Mouse (Mus musculus) activated CD4-positive, CD25-positive, alpha-beta regulatory T cell, adult 4 months (primary cell): Measurements from ENCODE around the gene N4bp2l2. TPM values are rescaled to one million over a fixed set of nuclear protein-coding genes. Genes with fewer than 3 reads are reported as not detected.

Experiments
- ATAC-seq: one replicate; pipeline ENCODE4 v1.8.0; 2017
- polyA plus RNA-seq, 2 experiments: library from polyadenylated mRNA; unstranded; fragments of 100-300 nt; shearing (Covaris generic); gene quantifications; one replicate each; pipeline ENCODE4 v1.2.1; 2017

Gene N4bp2l2
- polyA plus RNA-seq, 2 experiments from 2014 or later = 51.6 to 75.1 TPM

GRCm38 (mm10) chr5:150595366-150596016 is 70.5 kb downstream of the N4bp2l2 start:
- ATAC-seq = peak; percentile 8

- ATAC-seq = peak; percentile 1
Measured at GRCm38 (mm10) chr5:150594649-150595339, 71.2 kb downstream of the N4bp2l2 start.

- ATAC-seq = peak; percentile 40
Measured at GRCm38 (mm10) chr5:150593756-150594648, 72.0 kb downstream of the N4bp2l2 start.

- ATAC-seq = peak; percentile 43
Measured at GRCm38 (mm10) chr5:150592904-150593755, 72.9 kb downstream of the N4bp2l2 start.

GRCm38 (mm10) chr5:150592186-150592903 is 73.6 kb downstream of the N4bp2l2 start:
- peak; percentile 37 for ATAC-seq

- no peak for ATAC-seq
Measured at GRCm38 (mm10) chr5:150589945-150590344, 76.0 kb downstream of the N4bp2l2 start.

- ATAC-seq = no peak
Measured at GRCm38 (mm10) chr5:150584337-150584729, 81.7 kb downstream of the N4bp2l2 start.

- ATAC-seq = no peak
Measured at GRCm38 (mm10) chr5:150583622-150584336, 82.2 kb downstream of the N4bp2l2 start.

- ATAC-seq = no peak
Measured at GRCm38 (mm10) chr5:150583181-150583580, 82.8 kb downstream of the N4bp2l2 start.

- no peak for ATAC-seq
Measured at GRCm38 (mm10) chr5:150581180-150581579, 84.8 kb downstream of the N4bp2l2 start.

- ATAC-seq = no peak
Measured at GRCm38 (mm10) chr5:150578613-150579171, 87.3 kb downstream of the N4bp2l2 start.

GRCm38 (mm10) chr5:150576832-150577231 is 89.2 kb downstream of the N4bp2l2 start:
- no peak for ATAC-seq

- ATAC-seq = no peak
Measured at GRCm38 (mm10) chr5:150574885-150575284, 91.1 kb downstream of the N4bp2l2 start.

GRCm38 (mm10) chr5:150574403-150574802 is 91.6 kb downstream of the N4bp2l2 start:
- no peak for ATAC-seq

- no peak for ATAC-seq
Measured at GRCm38 (mm10) chr5:150570496-150571219, 95.3 kb downstream of the N4bp2l2 start.

- no peak for ATAC-seq
Measured at GRCm38 (mm10) chr5:150566971-150567370, 99.0 kb downstream of the N4bp2l2 start.

- ATAC-seq = no peak
Measured at GRCm38 (mm10) chr5:150566226-150566625, 99.8 kb downstream of the N4bp2l2 start.

GRCm38 (mm10) chr5:150564426-150564825 is 101.6 kb downstream of the N4bp2l2 start:
- no peak for ATAC-seq

GRCm38 (mm10) chr5:150561783-150562182 is 104.2 kb downstream of the N4bp2l2 start:
- ATAC-seq = no peak

- ATAC-seq = no peak
Measured at GRCm38 (mm10) chr5:150561376-150561775, 104.6 kb downstream of the N4bp2l2 start.
